23 mouse cellular contexts compared by ENCODE assay signal in the genomic region with DNA sequence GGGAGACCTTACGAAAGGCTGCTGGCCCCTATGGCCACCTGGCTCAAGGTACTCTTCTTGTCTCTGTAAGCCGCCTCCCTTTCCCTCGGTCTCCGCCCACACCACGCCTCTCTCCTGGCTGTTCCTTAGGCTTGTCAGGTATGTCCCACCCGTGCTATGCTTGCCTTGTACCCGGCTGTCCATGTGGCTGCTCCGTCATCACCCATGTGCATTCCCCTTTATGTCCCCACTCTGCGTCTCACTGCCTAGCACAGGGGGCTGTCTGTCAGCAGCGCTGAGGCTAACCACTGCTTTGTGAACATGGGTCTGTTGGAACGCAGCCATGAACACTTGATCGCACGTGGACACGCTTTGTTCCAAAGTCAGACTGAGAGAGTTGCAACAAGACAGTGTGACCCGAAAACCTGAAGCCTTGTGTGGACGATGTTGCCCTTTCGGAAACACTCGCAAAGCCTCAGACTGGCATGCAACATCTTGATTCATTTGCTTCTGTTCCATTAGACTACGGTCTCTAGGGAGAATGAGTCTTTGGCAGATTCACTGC.
DNase-seq lines count a peak whose midpoint lies in the region; ATAC-seq and TF ChIP-seq lines count a peak whose summit lies in the region.
"Had no signal": no experiment of that assay in that cellular context is flagged by ENCODE, and none has a peak within 500 bp of the region (broad histone marks: within the 10 kb centered on the region; RNA-seq: fewer than 3 reads in every experiment).

No protein-coding gene starts in this region.

- H3K27ac ChIP-seq in heart, embryonic 15.5 days: no peak overlapping the region
- H3K27ac ChIP-seq in kidney, embryonic 16.5 days (ENCODE audit: low read length): no peak overlapping the region
- H3K27ac ChIP-seq: left cerebral cortex, adult 2 months; midbrain, embryonic 10.5 days; neural tube, embryonic 13.5 days had no signal

- H3K4me2 ChIP-seq in heart, embryonic 15.5 days: no peak overlapping the region
- H3K4me2 ChIP-seq in kidney, embryonic 16.5 days (replicated peaks; ENCODE audit: low read depth, low read length): no peak overlapping the region
- H3K4me2 ChIP-seq: liver, embryonic 11.5 days; neural tube, embryonic 13.5 days had no signal

- H3K36me3 ChIP-seq in heart, embryonic 15.5 days: no peaks in the 10 kb centered on the region
- no peaks in the 10 kb centered on the region for H3K36me3 ChIP-seq in kidney, embryonic 16.5 days (ENCODE audit: insufficient read depth, low read length)
- H3K36me3 ChIP-seq: midbrain, embryonic 10.5 days; neural tube, embryonic 13.5 days had no signal

- no peak overlapping the region for H3K9ac ChIP-seq in heart, embryonic 15.5 days
- H3K9ac ChIP-seq in kidney, embryonic 16.5 days (replicated peaks; ENCODE audit: low read length): no peak overlapping the region
- H3K9ac ChIP-seq: forebrain, postnatal 0 days; neural tube, embryonic 13.5 days had no signal

- ATAC-seq in heart, embryonic 15.5 days (replicated peaks; ENCODE audit: insufficient number of reproducible peaks, insufficient read depth, low FRiP score, low read depth): 0 out of 2 replicates have a peak, but pooled peaks have one; percentile 35
- 0 out of 2 replicates have a peak, but pooled peaks have one; percentile 23 for ATAC-seq in kidney, embryonic 16.5 days (ENCODE audit: low FRiP score, low TSS enrichment)
- ATAC-seq: activated CD4-positive, CD25-positive, alpha-beta regulatory T cell, adult 4 months; forebrain, postnatal 0 days; inflammation-experienced regulatory T-cells, adult 6 months; Patski had no signal

- TF ChIP-seq CTCF in brain, embryonic 14.5 days (IDR thresholded peaks at IDR 0.05; ENCODE audit: borderline replicate concordance, extremely low read depth, insufficient read depth, insufficient read length): no peak

- H3K27me3 ChIP-seq in heart, embryonic 15.5 days: peaks cover 11% of the 10 kb centered on the region; the same call in 1 of the 2 replicates
- 0 out of 2 replicates have a peak, but pooled peaks cover 4% of the 10 kb centered on the region for H3K27me3 ChIP-seq in kidney, embryonic 16.5 days (ENCODE audit: insufficient read depth, low read length)
- H3K27me3 ChIP-seq: Patski had no signal

- H3K4me3 ChIP-seq in heart, embryonic 15.5 days: no peak overlapping the region
- no peak overlapping the region for H3K4me3 ChIP-seq in kidney, embryonic 16.5 days (ENCODE audit: low read length)
- H3K4me3 ChIP-seq: erythroblast, embryonic 14.5 days; left cerebral cortex, adult 2 months; midbrain, embryonic 10.5 days; neural tube, embryonic 13.5 days had no signal

- no peaks in the 10 kb centered on the region for H3K9me3 ChIP-seq in heart, embryonic 15.5 days (replicated peaks)
- H3K9me3 ChIP-seq in kidney, embryonic 16.5 days (ENCODE audit: low read length): no peaks in the 10 kb centered on the region
- H3K9me3 ChIP-seq: midbrain, embryonic 10.5 days; neural tube, embryonic 13.5 days had no signal

- peak; percentile 14 to 16 for DNase-seq in cerebellum, postnatal 10 days
- no peak for DNase-seq in cerebellum, adult 11-12 months
- DNase-seq in heart, adult 18-20 months: no peak
- DNase-seq in kidney, adult 9 months: no peak
- DNase-seq in brain, embryonic 14.5 days (ENCODE audit: low read depth): peak; percentile 50
- no peak for DNase-seq in thymus, postnatal 25 days
- DNase-seq: adrenal gland, postnatal 14 days; cerebellum, adult 18-20 months; cerebellum, postnatal 36 days; forebrain, postnatal 0 days; layer of hippocampus, adult 9-11 months; lung, adult 18-20 months; lung, postnatal 36 days had no signal

- 61% methylated on average over 19 of the region's 19 CpGs for WGBS in heart, embryonic 15.5 days
- 85% methylated on average over 19 of the region's 19 CpGs for WGBS in kidney, embryonic 16.5 days

- TF ChIP-seq POLR2A in brain, embryonic 14.5 days (IDR thresholded peaks at IDR 0.05; ENCODE audit: borderline replicate concordance, extremely low read depth, insufficient read depth, insufficient read length, poor library complexity, severe bottlenecking): no peak

- peaks cover 10% of the 10 kb centered on the region for H3K4me1 ChIP-seq in heart, embryonic 15.5 days (replicated peaks)
- no peaks in the 10 kb centered on the region for H3K4me1 ChIP-seq in kidney, embryonic 16.5 days (ENCODE audit: insufficient read depth, low read length)

Comparison
In these comparisons a context has a peak if more than half of its experiments do, and no peak if none do; other contexts are left out.
1. DNase-seq: peak in cerebellum, postnatal 10 days (2 of 2) and brain, embryonic 14.5 days (single experiment); none in cerebellum, adult 11-12 months (single experiment), heart, adult 18-20 months (0 of 2), kidney, adult 9 months (single experiment) and thymus, postnatal 25 days (single experiment).